Mouse (Mus musculus): Measurements from ENCODE around the gene Popdc2.

GRCm38 (mm10) chr16:38352851-38353250 lies 9.2 kb upstream of the Popdc2 start:
- TF ChIP-seq CTCF (IDR thresholded peaks at IDR 0.05; ENCODE audit: low read depth, low read length) (no peak), POLR2A (IDR thresholded peaks at IDR 0.05; ENCODE audit: extremely low read depth, insufficient read depth, low read length) (no peak)
